Mouse (Mus musculus): ENCODE data around the gene Rnf38.

Rnf38 gene

DNA sequence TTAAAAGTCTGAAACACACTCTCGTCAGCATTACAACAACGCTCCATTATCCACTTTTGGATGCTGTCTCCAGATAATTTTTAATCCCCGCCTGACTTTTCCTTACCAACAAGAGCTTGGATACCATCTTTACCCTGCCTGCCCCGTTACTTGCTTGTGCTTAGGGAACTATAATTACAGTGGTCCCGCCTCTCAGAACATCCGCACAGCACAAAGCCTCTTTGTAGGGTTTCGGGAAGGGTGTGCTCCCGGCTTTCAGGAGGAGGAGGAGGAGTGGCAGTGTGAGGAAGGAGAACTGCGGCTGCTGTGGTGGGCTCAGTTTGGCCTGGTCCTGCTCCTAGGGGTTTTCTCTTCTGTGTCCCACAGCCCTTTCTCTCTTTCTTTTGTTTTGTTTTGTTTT is 9.4 kb downstream of the Rnf38 start:
- no peak for DNase-seq (ENCODE audit: low read depth, low spot score)

DNA sequence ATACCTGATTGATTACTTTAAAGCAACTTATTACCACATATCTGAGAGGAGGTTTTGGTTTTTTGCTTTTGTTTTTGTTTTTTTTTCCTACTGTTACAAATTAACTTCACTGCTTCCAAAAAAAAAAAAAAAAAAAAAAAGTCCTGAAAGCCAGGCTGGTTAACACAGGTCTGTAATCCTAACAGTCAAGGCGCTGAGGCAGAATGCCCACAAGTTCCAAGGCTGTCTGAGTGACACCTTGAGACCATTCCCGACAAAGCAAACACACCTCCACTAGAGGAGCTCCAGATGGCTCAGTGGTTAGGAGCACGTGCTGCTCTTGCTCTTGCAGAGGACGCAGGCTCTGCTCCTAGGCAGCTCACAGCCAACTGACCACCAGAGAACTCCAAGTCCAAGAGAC is 10.1 kb downstream of the Rnf38 start:
- DNase-seq (ENCODE audit: low read depth, low spot score) = no peak

DNA sequence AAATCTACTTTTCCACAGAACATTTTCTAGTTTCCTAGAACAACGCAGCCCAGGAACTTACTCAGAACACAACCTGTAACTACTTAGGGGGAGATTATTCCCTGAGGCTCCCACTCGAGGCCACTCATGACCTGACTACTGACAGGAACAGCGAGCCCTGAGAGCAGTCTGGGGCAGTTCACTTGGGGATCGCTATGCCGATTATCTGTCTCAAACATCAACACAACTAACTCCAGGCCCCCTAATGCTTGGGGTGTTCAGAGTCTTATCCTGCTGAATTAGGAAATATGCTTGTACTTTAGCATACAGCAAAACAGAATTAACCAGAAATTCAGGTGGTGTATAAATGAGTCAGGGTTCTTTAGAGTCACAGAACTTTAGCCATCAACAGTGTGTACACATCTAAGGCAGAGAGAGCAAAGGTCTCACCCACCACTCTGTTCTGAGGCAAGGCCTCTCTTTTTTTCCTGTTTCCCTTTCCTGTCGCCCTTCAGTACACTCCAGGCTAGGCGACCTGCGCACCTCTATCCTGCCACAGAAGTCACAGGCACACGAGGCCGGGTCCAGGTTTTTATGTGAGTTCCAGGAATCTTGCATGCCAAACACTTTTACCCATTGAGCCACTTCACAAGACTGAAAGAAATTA is 16.7 kb downstream of the Rnf38 start:
- no peak for DNase-seq (ENCODE audit: low read depth, low spot score)

DNA sequence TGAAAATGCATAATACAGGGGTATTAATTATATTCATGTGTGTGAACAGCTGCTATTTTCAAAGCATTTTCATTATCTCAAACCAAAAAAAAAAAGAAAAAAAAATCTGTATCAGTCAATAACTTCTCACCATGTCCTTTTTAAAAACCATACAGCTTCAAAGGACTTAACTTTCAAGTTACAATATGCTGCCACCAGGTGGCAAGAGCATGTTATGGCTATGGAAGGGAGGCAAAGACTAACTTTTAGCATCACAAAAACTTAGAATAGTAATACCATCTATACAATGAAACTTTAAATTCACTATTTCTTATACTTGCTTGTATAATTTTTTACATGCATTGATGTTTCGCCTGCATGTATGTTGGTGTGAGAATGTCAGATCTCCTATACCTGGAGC is 33.6 kb downstream of the Rnf38 start:
- peak; percentile 54 for DNase-seq (ENCODE audit: low read depth, low spot score)

DNA sequence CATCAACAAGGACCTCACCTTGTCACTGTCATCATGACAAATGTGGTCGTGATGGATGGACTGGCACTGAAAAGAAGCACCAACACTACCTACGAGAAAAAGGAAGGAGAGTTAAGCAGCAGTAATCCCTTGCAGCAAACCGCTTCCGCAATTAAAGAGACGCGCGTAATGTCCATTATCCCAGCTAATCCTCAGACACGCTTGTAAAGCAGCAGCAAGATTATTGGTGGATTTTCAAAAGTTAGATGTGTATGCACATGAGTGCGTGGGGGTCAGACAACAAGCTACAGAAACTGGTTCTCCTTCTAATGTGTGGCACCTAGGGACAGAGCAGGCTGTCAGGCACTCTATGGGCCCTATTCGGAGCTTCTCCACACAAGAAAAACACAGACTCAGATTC is 46.2 kb downstream of the Rnf38 start:
- no peak for DNase-seq (ENCODE audit: low read depth, low spot score)

DNA sequence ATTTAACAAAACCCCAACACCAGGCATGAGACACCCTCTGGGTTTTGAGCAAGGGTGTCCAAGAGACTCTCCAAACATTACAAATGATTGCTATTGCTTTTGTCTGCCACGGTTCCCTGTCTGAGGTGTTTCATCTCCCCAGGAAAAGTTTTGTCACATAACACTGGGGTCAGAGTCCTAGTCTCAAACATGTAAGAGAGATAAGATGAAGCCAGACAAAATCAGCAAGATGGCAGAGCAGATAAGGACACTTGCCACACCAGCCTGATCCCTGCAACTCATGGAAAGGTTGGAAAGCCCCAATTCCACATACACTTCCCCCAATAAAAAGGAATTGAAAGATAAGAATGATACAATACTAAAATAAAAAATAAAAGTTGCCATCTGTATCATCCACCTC is 49.7 kb downstream of the Rnf38 start:
- no peak for DNase-seq (ENCODE audit: low read depth, low spot score)

DNA sequence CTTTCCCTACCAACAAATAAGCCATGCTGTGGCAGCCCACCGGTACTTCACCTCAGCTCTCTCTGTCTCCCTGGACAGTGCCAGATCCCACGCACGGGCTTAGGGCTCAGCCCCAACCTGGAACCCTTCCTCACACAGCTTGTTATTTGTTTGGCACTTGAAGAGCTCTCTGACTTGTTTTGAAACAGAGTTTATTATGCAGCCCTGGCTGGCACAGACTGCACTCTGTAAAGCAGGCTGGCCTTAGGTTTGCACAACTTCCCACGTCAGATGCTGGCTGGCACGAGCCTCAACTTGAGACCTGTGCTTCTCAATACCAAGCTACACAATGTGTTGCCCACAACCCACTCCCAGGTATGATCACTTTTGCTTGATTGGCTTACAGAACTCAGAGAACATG is 53.8 kb downstream of the Rnf38 start:
- no peak for DNase-seq (ENCODE audit: low read depth, low spot score)

DNA sequence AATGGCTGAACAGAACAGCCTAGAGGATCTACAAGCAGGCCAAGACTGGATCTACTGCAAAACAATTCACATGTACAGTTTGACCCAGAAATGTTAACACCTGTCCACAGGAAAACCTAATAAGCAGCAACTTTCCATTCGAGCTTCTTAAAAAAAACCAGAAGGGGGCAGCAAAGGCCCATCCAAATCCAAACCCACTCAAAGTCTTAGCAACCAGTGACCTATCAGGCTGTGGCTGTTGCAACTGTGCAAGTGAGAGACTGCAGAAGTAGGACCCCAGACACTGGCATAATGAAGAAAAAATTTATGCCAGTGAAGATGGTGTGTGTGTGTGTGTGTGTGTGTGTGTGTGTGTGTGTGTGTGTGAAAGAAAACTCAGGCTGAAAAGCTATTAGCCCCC is 60.4 kb downstream of the Rnf38 start:
- peak; percentile 77 for DNase-seq (ENCODE audit: low read depth, low spot score)

DNA sequence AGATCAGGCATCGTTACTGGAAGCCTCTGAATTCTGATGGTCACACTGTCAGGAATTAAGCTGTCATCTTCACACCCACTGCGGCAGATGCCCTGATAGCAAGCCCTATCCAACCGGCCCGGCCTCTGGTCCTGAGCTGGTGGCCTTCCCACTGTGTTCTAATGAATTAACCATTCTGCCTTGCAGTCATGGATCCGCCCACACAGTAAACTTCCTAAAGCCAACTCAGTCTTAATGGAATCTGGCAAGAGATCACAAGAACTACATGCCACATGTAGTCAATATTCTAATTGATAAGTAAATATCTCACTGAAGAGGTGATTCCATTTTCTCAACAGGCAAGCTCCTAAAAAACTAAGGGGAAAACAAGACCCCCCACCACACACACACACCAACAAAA is 60.9 kb downstream of the Rnf38 start:
- no peak for DNase-seq (ENCODE audit: low read depth, low spot score)

DNA sequence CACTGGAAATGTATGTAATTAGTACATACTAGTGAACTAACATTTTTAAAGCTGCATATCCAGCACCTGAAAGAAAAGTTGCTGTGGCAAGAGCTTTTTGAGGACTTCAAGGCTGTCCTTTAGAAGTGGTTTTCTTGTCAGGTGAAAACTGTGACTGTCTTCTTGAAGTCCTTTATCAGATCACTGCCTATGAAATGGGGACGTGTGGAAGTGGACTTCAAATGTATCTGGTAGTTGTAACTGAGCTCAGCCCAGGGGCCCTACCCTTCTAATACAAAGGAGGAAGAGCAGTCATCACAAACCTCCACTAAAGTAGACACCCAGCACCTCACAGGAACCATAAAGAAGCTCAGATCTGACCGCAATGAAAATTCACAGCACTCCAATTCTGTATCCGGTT is 63.7 kb downstream of the Rnf38 start:
- no peak for DNase-seq (ENCODE audit: low read depth, low spot score)

DNA sequence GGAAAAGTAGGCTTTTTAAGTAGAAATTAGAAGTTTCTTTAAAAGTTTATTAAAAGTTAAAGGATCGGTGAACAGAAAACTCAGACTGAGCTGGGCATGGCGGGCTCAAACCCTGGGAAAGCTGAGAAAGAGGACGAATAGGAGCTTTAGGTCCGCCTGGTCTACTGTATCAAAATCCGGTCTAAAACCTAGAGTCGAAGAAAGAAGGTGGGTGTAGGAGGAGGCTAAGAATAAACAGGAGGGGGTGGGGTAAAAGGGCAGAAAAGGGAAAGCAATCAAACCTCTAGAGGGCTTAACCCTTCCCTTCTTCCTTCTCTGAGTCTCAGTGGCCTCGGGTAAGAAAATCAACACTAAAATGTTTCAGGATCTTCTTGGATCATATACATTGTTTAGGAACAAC is 64.8 kb downstream of the Rnf38 start:
- peak; percentile 61 for DNase-seq (ENCODE audit: low read depth, low spot score)

DNA sequence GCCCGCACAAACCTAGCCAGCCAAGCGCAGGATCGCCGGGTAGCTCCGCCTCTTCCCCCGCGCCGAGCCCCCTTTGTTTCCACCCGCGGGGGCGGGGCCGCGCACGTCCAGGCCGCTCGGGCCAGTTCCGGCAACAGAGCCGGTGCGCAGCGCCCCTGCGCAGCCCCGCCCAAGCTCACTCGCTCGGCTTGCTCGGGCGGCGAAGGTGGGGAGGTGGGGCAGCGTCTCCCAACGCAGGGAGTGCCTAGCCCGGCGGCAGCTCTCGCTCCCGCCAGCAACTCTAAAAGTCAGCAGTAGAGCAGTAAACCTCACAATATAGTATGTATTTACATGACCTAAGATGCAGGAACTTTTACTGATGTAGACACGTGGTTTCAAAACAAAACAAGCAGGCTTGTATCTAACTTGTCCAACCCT is 65.3 kb downstream of the Rnf38 start:
- peak; percentile 98 for DNase-seq (ENCODE audit: low read depth, low spot score)

DNA sequence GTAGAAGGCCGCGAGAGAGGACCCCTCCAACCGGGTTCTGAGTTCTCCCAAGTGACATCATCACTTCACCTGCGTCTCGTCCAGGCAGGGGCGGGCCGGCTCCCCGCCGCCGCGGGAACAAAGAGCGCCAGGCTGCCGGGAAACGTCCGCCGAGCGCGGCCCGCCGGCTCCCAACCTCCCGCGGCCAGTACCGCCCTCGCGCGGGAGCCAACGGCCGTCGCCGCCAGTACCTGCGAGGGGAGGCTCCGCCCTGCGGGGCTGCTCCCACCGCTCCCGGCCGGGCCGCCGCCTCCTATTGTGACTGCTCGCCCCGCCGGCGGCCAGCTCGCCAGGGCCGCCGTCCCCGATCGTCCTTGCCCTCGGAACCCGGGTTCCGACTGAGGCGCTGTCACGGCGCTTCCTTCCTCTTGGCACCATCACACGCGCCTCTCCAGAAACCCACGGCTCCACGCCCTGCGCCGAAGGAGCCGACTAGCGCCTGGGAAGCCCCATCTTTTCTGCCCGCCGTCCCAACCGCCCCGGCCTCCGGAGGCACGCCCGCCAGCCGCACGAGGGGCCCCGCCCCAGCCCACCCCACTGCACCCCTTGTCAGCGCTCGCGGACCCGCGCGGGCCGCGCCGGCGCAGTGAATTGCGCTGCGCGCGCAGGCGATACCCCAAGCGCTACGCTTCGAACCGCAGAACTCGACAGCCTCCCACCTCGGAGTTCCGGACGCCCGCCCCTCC is 66.0 kb downstream of the Rnf38 start:
- peak; percentile 96 for DNase-seq (ENCODE audit: low read depth, low spot score)

DNA sequence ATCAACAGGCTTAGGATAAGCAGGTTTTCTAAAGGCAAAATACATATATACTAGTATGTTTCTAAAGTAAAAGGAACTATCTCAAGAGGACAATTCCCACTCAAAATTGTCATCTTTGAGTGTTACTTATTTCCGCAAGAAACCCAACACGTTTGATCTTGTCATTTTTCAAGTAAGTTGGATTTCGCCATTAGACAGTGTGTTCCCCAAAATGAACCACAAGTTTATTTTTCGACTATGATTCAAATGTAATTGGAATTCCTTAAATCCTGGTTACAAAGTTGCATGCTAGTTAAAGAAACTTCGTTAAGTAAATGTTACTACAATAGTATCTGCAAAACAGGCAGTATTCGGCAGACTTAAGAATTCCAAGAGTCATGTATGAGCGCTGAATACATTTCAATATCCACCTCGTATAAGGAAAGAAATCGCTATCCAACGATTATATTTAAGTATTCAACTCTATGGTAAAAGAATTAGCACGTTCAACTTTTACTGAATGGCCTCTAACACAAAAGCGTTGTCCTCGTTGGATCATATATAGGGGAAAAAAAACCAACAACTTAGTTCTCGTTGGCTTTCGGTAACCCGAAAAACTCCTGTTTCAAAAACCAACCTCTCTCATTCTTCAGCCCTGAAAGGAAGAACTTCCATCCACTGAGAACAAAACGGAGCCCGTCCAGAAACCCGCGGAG is 66.7 kb downstream of the Rnf38 start:
- DNase-seq (ENCODE audit: low read depth, low spot score) = no peak

DNA sequence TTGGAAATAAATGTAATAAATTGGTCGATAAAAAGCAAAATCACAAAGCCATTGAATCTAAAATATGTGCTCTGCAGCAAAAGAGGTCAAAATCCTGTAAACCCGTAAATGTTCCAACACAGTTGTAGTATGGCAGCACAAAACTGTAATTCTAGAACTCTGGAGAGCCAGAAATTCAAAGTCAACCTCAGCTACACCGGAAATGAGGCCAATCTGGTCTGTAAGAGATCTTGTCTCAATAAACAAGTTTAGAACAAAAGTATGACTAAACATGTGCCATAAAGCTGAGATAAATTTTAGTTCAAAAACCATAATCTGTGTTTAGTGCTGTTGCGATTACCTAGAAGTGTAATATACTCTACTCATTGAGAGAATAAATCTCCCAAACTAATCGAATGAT is 69.0 kb downstream of the Rnf38 start:
- DNase-seq (ENCODE audit: low read depth, low spot score) = no peak

DNA sequence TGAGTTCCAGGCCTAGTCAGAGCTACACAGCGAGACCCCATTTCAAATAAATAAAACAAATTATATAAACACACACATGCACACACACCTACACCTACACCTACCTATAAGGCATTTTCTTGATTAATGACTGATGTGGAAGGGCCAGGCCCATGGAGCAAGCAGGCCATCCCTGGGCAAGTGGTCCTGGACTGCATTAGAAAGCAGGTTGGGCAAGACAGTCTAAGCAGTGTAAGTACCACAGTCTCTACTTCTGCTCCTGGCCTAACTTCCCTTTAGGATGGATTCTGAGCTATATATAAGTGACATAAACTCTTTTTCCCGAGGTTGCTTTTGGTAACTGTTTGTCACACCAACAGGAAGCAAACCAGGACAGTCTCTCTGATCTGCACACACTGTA is 70.6 kb downstream of the Rnf38 start:
- DNase-seq (ENCODE audit: low read depth, low spot score) = no peak

DNA sequence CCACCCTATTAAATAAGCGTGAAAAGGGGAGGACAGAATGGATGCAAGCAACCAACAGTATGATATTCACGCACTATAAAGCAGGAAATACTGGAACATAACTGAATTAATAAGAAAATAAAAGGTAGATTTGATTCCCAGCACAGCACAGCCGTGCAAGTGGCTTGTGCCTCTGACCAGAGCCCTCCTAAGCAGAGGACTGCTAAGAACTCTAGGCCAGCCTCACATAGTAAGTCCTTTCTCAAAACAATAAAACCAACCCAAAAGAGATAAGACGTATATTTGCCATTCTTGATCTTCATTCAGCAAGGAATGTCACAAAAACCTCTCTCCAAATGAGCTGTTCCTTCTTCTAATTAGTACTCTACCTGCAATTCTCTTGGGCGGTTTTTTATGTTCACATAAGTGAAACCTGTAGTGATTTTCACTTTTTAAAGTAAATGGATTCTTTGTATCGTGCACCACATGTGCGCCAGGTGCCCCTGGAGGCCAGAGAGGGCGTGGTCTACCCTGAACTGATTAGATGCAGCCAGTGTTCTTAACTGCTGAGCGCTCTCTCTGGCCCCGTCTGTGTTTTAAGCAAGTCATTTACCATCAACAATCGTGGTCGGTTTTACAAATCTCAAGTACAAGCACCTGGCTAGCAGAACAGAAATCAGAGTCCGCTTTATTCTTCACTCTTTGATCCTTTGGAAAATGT is 72.4 kb downstream of the Rnf38 start:
- no peak for DNase-seq (ENCODE audit: low read depth, low spot score)

DNA sequence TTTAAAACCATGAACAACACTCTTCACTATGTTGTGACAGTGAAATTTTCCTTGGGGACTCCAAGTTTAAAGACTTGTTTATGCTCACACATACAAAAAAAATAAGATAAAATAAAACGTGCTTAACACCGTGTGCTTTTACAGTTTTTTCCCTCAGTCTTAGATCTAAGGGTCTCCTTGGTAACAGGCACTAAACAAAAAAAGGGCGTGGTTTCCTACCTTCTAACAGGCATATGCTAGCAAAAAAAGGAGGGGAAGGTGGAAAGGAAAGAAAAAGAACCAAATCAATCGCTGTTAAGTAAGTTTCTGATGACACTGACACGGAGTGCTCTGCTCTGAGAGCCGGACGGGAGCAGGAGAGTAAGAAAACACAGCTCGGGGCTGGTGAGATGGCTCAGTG is 73.8 kb downstream of the Rnf38 start:
- no peak for DNase-seq (ENCODE audit: low read depth, low spot score)

DNA sequence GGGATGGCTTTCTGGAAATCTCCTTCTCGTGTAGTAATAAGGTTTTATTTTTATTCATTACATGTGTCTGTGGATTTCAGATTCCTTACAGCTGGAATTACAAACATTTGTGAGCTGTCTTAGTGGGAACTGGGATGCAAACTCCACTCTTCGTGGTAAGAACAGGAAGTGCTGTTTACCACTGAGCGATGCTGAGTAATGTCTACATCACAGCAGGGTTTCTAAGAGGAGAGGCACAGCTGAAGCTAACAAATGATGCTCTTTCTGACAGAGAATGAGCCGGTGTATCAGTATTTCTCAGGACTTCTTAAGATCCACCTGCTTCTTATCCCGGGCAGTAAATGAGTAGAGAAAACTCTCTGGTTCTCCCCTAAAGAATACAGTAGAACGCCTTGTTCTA is 77.1 kb downstream of the Rnf38 start:
- no peak for DNase-seq (ENCODE audit: low read depth, low spot score)

DNA sequence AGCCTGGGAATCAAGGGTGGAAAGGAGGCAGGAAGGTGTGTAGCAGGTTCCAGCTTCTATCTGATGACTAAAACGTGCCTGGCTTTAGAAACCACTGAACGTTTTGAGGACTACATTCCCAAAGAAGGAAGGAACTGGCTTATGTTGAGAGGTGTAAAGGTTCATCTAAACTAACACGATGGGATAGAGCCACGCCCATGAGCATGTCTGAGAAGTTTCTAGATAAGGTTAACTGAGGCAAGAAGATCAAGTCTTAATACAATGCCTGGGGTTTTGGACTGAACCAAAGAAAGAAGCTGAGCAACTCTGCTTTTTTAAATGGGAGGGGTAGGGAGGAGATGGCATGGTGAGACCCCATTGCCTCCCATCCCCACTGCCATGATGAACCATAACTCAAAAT is 78.7 kb downstream of the Rnf38 start:
- DNase-seq (ENCODE audit: low read depth, low spot score) = no peak

DNA sequence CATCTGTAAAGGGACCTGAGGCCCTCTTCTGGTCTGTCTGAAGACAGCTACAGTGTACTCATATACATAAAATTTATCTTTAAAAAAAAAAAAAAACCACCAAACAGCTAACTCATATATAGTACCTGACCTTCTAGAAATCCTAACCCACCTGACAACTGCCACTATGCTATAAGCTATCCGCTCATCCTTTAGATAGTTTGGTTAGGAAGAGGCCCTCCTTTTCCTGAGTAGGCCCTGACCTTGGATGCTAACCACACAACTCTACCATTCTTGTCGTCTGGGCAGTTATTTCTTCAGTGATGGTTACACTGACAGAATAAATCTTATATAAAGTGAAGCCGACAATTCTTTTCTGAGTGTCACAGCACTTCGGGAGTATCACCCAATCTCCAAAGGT is 80.7 kb downstream of the Rnf38 start:
- no peak for DNase-seq (ENCODE audit: low read depth, low spot score)

DNA sequence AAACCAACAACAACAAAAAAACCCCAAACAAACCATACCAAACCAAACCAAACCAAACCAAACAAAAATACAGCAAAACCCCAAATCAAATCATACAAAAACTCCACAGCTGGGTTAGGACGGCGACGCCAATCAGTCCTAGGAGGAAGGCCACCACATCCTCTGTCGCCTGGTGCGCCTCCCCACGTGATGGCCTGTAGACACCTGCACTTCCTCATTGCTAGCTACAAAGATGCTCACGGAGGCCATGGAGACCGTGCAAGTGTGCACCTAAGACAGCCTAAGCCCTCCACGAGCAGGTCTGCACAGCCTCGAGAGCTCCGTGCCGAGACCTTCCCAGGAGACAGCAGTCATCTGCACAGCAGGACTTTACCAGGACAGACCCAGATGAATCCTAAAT is 106.8 kb downstream of the Rnf38 start:
- DNase-seq (ENCODE audit: low read depth, low spot score) = no peak

Measured in A20 (cell line).